Mouse (Mus musculus) kidney, adult 2 months (tissue): Measurements from ENCODE around the gene Gm11564.

ENCODE experiments used
- CTCF ChIP-seq: fragments of 200-500 bp; conservative IDR thresholded peaks from 2 replicates; pipeline ENCODE4 v1.5.1; 2011; ENCODE audit warnings: low read depth, mild to moderate bottlenecking, control low read depth, low read length, moderate library complexity, mixed read lengths; ENCODE audit not compliant: insufficient read depth, insufficient read length
- POLR2A ChIP-seq: fragments of 200-500 bp; IDR thresholded peaks from one replicate; pipeline ENCODE4 v1.6.1; 2011; ENCODE audit warnings: low read depth, low read length, control low read depth

- no peak for TF ChIP-seq CTCF
- no peak for TF ChIP-seq POLR2A
These were observed 43.3 kb upstream of the Gm11564 start for GRCm38 (mm10) chr11:99858761-99859160.
